Mouse (Mus musculus): ENCODE results near the gene Olfr1354. TPM values are rescaled to one million over a fixed set of nuclear protein-coding genes. Genes with fewer than 3 reads are reported as not detected.

Olfr1354 gene
- not detected for polyA plus RNA-seq (2017; shearing (Covaris generic))

GRCm38 (mm10) chr10:78912871-78913270 lies at the start of gene Olfr1354:
Gene Olfr1354 (plus strand): TSS chr10:78913171.

DNA sequence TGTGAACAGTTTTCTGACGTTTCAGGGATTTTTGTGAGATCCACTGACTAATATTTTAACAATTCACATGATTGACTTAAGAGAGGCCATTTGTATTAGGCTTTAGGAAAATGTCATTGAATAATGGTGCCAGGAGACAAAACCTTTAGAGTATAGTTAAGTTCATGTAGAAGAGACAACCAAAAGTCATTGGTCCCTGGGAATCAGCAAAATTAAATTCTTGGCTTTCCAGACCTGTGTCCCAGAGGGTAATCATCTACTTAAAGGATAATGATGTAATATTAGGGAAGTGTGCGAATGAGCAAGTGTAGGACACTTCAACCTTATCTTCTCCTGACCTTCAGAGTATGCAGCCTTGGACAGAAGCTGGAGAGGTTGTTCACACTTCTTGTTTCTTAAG lies 37.7 kb upstream of the Olfr1354 start, which contains the start of gene Olfr1355:
TSS of gene Olfr1355 (plus strand) at position 301 of the 400 bp plus-strand sequence.

DNA sequence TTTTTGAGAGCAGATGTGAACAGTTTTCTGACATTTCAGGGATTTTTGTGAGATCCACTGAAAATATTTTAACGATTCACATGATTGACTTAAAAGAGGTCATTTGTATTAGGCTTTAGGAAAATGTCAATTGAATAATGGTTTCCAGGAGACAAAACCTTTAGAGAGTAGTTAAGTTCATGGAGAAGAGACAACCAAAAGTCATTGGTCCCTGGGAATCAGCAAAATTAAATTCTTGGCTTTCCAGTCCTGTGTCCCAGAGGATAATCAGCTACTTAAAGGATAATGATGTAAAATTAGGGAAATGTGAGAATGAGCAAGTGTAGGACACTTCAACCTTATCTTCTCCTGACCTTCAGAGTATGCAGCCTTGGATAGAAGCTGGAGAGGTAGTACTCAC lies 37.4 kb downstream of the Olfr1354 start, which contains the start of gene Olfr8:
TSS of gene Olfr8 (plus strand) at position 301 of the 400 bp plus-strand sequence.

GRCm38 (mm10) chr10:78963009-78963408 lies 50.0 kb downstream of the Olfr1354 start, which contains the start of gene Olfr1353:
Gene Olfr1353 (plus strand): TSS chr10:78963309.

Other genes with a start within 250 kb of the Olfr1354 start
- not detected for gene Casp14, start 194.9 kb upstream of the Olfr1354 start, polyA plus RNA-seq (2017; shearing (Covaris generic))
- gene Ccdc105, start 160.1 kb upstream of the Olfr1354 start, polyA plus RNA-seq (2017; shearing (Covaris generic)): not detected
- gene Slc1a6, start 132.7 kb upstream of the Olfr1354 start, polyA plus RNA-seq (2017; shearing (Covaris generic)): not detected
- gene Olfr1356, start 61.0 kb upstream of the Olfr1354 start, polyA plus RNA-seq (2017; shearing (Covaris generic)): not detected
- gene Olfr1355, start 37.6 kb upstream of the Olfr1354 start, polyA plus RNA-seq (2017; shearing (Covaris generic)): not detected
- gene Olfr8, start 37.5 kb downstream of the Olfr1354 start, polyA plus RNA-seq (2017; shearing (Covaris generic)): not detected
- not detected for gene Olfr1353, start 50.1 kb downstream of the Olfr1354 start, polyA plus RNA-seq (2017; shearing (Covaris generic))
- gene Olfr1352, start 67.9 kb downstream of the Olfr1354 start, polyA plus RNA-seq (2017; shearing (Covaris generic)): not detected
- gene Olfr1351, start 99.3 kb downstream of the Olfr1354 start, polyA plus RNA-seq (2017; shearing (Covaris generic)): not detected
- gene Olfr57, start 115.6 kb downstream of the Olfr1354 start, polyA plus RNA-seq (2017; shearing (Covaris generic)): not detected
- gene 2610008E11Rik, start 184.4 kb downstream of the Olfr1354 start, polyA plus RNA-seq (2017; shearing (Covaris generic)): 33.9 TPM
- gene Vmn2r80, start 235.6 kb downstream of the Olfr1354 start, polyA plus RNA-seq (2017; shearing (Covaris generic)): not detected